ENCODE assay signal across 9 mouse cellular contexts in genomic region chr7:99444012-99444411, GRCm38 (mm10). TPM values are rescaled to one million over a fixed set of nuclear protein-coding genes. Genes with fewer than 3 reads are reported as not detected.
DNase-seq lines count a peak whose midpoint lies in the region; ATAC-seq and TF ChIP-seq lines count a peak whose summit lies in the region.
"Had no signal": no experiment of that assay in that cellular context is flagged by ENCODE, and none has a peak within 500 bp of the region (broad histone marks: within the 10 kb centered on the region; RNA-seq: fewer than 3 reads in every experiment).

No protein-coding gene starts in this region.

- no peaks in the 10 kb centered on the region for H3K27me3 ChIP-seq in cerebellum, adult 2 months (ENCODE audit: control insufficient read depth, insufficient read depth, low read length)
- no peaks in the 10 kb centered on the region for H3K27me3 ChIP-seq in liver, embryonic 14.5 days (ENCODE audit: control insufficient read depth, insufficient read depth, low read length)
- no peaks in the 10 kb centered on the region for H3K27me3 ChIP-seq in CH12.LX (replicated peaks)

- no peak overlapping the region for H3K9ac ChIP-seq in liver, embryonic 14.5 days (replicated peaks)
- H3K9ac ChIP-seq in CH12.LX (ENCODE audit: insufficient read depth, low read depth) = no peak overlapping the region

- no peak for TF ChIP-seq EP300 in liver, embryonic 14.5 days (IDR thresholded peaks at IDR 0.05; ENCODE audit: low read depth)
- no peak for TF ChIP-seq EP300 in CH12.LX (IDR thresholded peaks at IDR 0.05; ENCODE audit: low read length)

- WGBS in cerebellum, adult 2 months = 85% methylated on average over 6 of the region's 6 CpGs
- WGBS in liver, embryonic 14.5 days (ENCODE audit: insufficient replicate concordance) = 44% methylated on average over 6 of the region's 6 CpGs

- peak; percentile 10 for TF ChIP-seq RAD21 in CH12.LX (IDR thresholded peaks at IDR 0.05; ENCODE audit: low read depth, low read length)

- H3K4me2 ChIP-seq in liver, embryonic 14.5 days (ENCODE audit: low read depth) = no peak overlapping the region
- no peak overlapping the region for H3K4me2 ChIP-seq in CH12.LX (ENCODE audit: insufficient read depth, low read depth, poor library complexity, severe bottlenecking)

- no peak for ATAC-seq in liver, embryonic 14.5 days (ENCODE audit: insufficient read depth)
- ATAC-seq: hindbrain, embryonic 16.5 days had no signal

- in situ Hi-C loops in CH12.LX (cut with MboI; ENCODE audit: low pct_ligation_motif_present, low pct_unique_long_range_greater_than_20kb, low sequenced_read_pairs) = no loop called here

- dilution Hi-C loops in CH12.LX (cut with MboI; ENCODE audit: extremely low pct_ligation_motif_present, extremely low pct_unique_long_range_greater_than_20kb, low sequenced_read_pairs) = no loop called here

- TF ChIP-seq POLR2A in cerebellum, adult 2 months (IDR thresholded peaks at IDR 0.05; ENCODE audit: borderline replicate concordance, insufficient read depth, low read length) = no peak
- no peak for TF ChIP-seq POLR2A in CH12.LX (IDR thresholded peaks at IDR 0.05; ENCODE audit: low read depth, low read length)
- TF ChIP-seq POLR2A in cortical plate, adult 2 months (IDR thresholded peaks at IDR 0.05; ENCODE audit: extremely low read depth, insufficient read depth, low read length) = no peak

- no peak overlapping the region for H3K27ac ChIP-seq in cerebellum, adult 2 months (ENCODE audit: insufficient read depth, low read length)
- H3K27ac ChIP-seq in liver, embryonic 14.5 days = no peak overlapping the region
- H3K27ac ChIP-seq in CH12.LX (ENCODE audit: insufficient read depth, low read depth) = no peak overlapping the region
- H3K27ac ChIP-seq in cortical plate, adult 2 months (ENCODE audit: insufficient read depth, low read length) = no peak overlapping the region

- no peak for DNase-seq in cerebellum, adult 2 months
- no peak for DNase-seq in cerebellum, postnatal 4 days (ENCODE audit: low spot score in 2 of 2)
- no peak for DNase-seq in liver, embryonic 14.5 days (ENCODE audit: low read depth in 3 of 3, low spot score in 3 of 3)
- no peak for DNase-seq in liver
- no peak for DNase-seq in CH12.LX (ENCODE audit: extremely low read depth)
- DNase-seq in frontal cortex, adult 2 months (ENCODE audit: extremely low spot score in 1 of 2, low spot score in 1 of 2) = no peak
- no peak for DNase-seq in urinary bladder, postnatal 4 days (ENCODE audit: low spot score in 2 of 2)

- TF ChIP-seq CTCF in cerebellum, adult 2 months (IDR thresholded peaks at IDR 0.05; ENCODE audit: borderline replicate concordance, insufficient read depth, low read depth, low read length) = peak; percentile 44; the same call in 1 of the 2 replicates
- TF ChIP-seq CTCF in liver, embryonic 14.5 days (IDR thresholded peaks at IDR 0.05; ENCODE audit: low read depth) = peak; percentile 74
- TF ChIP-seq CTCF in CH12.LX (conservative IDR thresholded peaks at IDR 0.05 in 1 of 2, IDR thresholded peaks at IDR 0.05 in 1 of 2; ENCODE audit: low read depth in 2 of 2, low read length in 2 of 2) = peak; percentile 65 to 89
- peak; percentile 43; the same call in 1 of the 2 replicates for TF ChIP-seq CTCF in cortical plate, adult 2 months (IDR thresholded peaks at IDR 0.05; ENCODE audit: extremely low read depth, insufficient read depth, low read length)

- no peak overlapping the region for H3K4me3 ChIP-seq in cerebellum, adult 2 months (replicated peaks; ENCODE audit: insufficient read depth, low read depth, low read length)
- no peak overlapping the region for H3K4me3 ChIP-seq in liver, embryonic 14.5 days (ENCODE audit: insufficient read depth in 1 of 2, low read depth in 2 of 2, low read length in 2 of 2)
- H3K4me3 ChIP-seq in CH12.LX (replicated peaks in 1 of 3; ENCODE audit: low read depth in 2 of 3, low read length in 2 of 3, poor library complexity in 1 of 3) = no peak overlapping the region
- no peak overlapping the region for H3K4me3 ChIP-seq in cortical plate, adult 2 months (ENCODE audit: insufficient read depth, low read length)

- no peaks in the 10 kb centered on the region for H3K36me3 ChIP-seq in liver, embryonic 14.5 days (replicated peaks; ENCODE audit: control insufficient read depth, insufficient read depth, low read depth)
- peaks cover 0 to 39% of the 10 kb centered on the region in 2 experiments for H3K36me3 ChIP-seq in CH12.LX (replicated peaks in 1 of 2; ENCODE audit: control insufficient read depth in 1 of 2, insufficient read depth in 1 of 2, low read length in 1 of 2)

- H3K79me2 ChIP-seq in CH12.LX (replicated peaks; ENCODE audit: control insufficient read depth, extremely low read depth, insufficient read depth, poor library complexity, severe bottlenecking) = no peaks in the 10 kb centered on the region

- no peaks in the 10 kb centered on the region for H3K4me1 ChIP-seq in cerebellum, adult 2 months (ENCODE audit: control insufficient read depth, insufficient read depth, low read length)
- no peaks in the 10 kb centered on the region for H3K4me1 ChIP-seq in liver, embryonic 14.5 days (replicated peaks; ENCODE audit: control insufficient read depth in 2 of 2, insufficient read depth in 2 of 2, low read length in 1 of 2)
- H3K4me1 ChIP-seq in CH12.LX (ENCODE audit: control insufficient read depth in 1 of 2, insufficient read depth in 2 of 2) = peaks cover 5 to 46% of the 10 kb centered on the region in 2 experiments
- H3K4me1 ChIP-seq in cortical plate, adult 2 months (ENCODE audit: control insufficient read depth, insufficient read depth, low read length) = no peaks in the 10 kb centered on the region

- H3K9me3 ChIP-seq in liver, embryonic 14.5 days (ENCODE audit: control insufficient read depth, low read length) = no peaks in the 10 kb centered on the region
- no peaks in the 10 kb centered on the region for H3K9me3 ChIP-seq in CH12.LX (replicated peaks; ENCODE audit: low read length)

TF ChIP-seq in CH12.LX, 34 proteins besides CTCF, POLR2A, EP300 and RAD21:
- TF ChIP-seq KAT2A (IDR thresholded peaks at IDR 0.05; ENCODE audit: insufficient replicate concordance, low read length) (no peak), SMC3 (IDR thresholded peaks at IDR 0.05; ENCODE audit: low read depth, low read length) (peak; percentile 44), JUN (IDR thresholded peaks at IDR 0.05; ENCODE audit: insufficient read depth, low read depth, low read length) (no peak)

RNA-seq across cellular contexts. Expression of gene Klhl35, which starts 21.8 kb away (rescaled TPM):
- polyA plus RNA-seq in cerebellum, adult 2 months (2012; rRNA removed) = 1.1 and 1.4 TPM in 2 replicates
- 0.09 and 0.12 TPM in 2 replicates for polyA plus RNA-seq in liver, embryonic 14.5 days (2012; rRNA removed)
- 0.09 and 0.38 TPM in 2 replicates for polyA plus RNA-seq in liver, embryonic 14.5 days (2014; fragmentation: Nextera tagmentation; extraction: Ambion mirVana)
- total RNA-seq in CH12.LX (2012; rRNA removed) (not detected in 2 replicates), CH12.LX (2014; rRNA removed) (not detected in 2 replicates)
- polyA plus RNA-seq in CH12.LX (2012; ENCODE audit: insufficient read length, low read depth) = not detected in 2 replicates
- 2.2 and 3.5 TPM in 2 replicates for polyA plus RNA-seq in cortical plate, adult 2 months (2012; rRNA removed)
- 1.7 and 2.5 TPM in 2 replicates for polyA plus RNA-seq in frontal cortex, adult 2 months (2012; rRNA removed)

RNA-seq across cellular contexts. Expression of gene Rps3, which starts 39.5 kb away (rescaled TPM):
- 391 and 434 TPM in 2 replicates for polyA plus RNA-seq in cerebellum, adult 2 months (2012; rRNA removed)
- polyA plus RNA-seq in liver, embryonic 14.5 days (2012; rRNA removed) = 697 and 811 TPM in 2 replicates
- 661 and 668 TPM in 2 replicates for polyA plus RNA-seq in liver, embryonic 14.5 days (2014; fragmentation: Nextera tagmentation; extraction: Ambion mirVana)
- total RNA-seq in CH12.LX (2012; rRNA removed) (2,320 and 2,484 TPM in 2 replicates), CH12.LX (2014; rRNA removed) (3,699 and 3,874 TPM in 2 replicates)
- 1,738 and 1,898 TPM in 2 replicates for polyA plus RNA-seq in CH12.LX (2012; ENCODE audit: insufficient read length, low read depth)
- 530 and 542 TPM in 2 replicates for polyA plus RNA-seq in cortical plate, adult 2 months (2012; rRNA removed)
- polyA plus RNA-seq in frontal cortex, adult 2 months (2012; rRNA removed) = 494 and 531 TPM in 2 replicates
